Mouse (Mus musculus) kidney, adult 8-10 months (tissue): ENCODE results near the gene Urm1.
"Not testable (repeated sequence)": the region's sequence is repeated elsewhere in the genome, so short reads cannot be mapped to it uniquely, and the experiment has no call there.

ENCODE experiments used
- DNase-seq, 2 experiments: peaks; one replicate each; pipeline ENCODE4 v3.0.0; 2022

Urm1 gene

GRCm38 (mm10) chr2:29820025-29820817 lies at the start of gene Urm1:
Gene Urm1, plus strand, starts transcription at chr2:29820075.
- DNase-seq: peak; percentile 41 to 47

DNA sequence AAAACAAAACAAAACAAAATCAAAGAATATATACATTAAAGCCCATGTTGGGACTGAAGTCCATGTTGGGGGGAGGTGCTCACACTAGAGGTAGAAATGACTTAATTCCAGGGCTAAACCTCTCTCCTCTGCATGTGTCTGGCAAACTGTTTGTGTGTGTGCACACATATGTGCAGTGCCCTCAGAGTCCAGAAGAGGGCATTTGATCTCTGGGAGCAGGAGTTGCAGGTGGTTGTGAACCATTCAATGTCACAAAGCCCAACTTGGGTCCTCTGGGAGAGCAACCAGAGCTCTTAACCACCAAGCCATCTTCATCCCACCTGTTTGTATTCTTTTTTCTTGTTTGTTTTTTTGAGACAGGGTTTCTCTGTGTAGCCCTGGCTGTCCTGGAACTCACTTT lies 49.7 kb upstream of the Urm1 start:
- no peak for DNase-seq

DNA sequence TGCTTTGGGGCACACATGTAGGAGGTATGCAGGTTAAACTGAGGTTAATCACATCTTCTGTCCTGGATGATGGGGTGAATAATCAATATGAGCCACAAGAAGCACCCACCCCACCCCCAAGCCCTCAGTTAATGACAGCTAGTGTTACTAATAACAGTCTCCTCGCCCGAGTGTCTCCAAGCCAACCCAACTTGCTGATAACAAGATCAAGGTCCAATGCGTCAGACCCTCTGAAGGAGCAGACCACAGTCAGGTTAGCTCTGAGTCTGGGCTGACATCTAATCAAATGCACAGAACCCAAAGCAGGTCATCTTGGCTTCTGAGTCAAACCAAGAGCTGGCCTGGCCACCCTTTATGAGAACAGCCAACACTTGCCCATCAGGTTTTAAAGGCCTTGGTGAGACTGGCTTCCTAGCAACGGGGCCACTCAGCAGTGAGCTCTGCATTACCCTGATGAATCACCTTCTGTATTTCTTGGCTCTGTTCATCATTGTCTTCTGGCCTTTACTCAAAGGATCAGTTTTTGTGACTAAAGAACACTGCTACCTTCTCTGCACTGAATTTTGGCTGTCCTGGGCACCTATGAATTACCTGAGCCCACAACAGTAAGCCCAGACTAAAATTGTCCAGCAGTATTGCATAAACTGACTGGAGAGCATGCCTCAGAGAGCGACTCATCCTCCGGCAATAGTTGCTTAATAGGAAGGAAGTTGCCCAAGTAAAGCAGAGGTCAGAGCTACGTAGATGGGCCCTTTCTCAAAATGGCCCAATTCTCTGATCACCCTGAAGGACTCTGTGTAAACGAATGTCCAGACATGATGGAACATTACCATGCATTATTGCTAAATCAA lies 48.0 kb upstream of the Urm1 start:
- no peak for DNase-seq

- DNase-seq: no peak
Observed at GRCm38 (mm10) chr2:29773323-29773722, 46.6 kb upstream of the Urm1 start.

DNA sequence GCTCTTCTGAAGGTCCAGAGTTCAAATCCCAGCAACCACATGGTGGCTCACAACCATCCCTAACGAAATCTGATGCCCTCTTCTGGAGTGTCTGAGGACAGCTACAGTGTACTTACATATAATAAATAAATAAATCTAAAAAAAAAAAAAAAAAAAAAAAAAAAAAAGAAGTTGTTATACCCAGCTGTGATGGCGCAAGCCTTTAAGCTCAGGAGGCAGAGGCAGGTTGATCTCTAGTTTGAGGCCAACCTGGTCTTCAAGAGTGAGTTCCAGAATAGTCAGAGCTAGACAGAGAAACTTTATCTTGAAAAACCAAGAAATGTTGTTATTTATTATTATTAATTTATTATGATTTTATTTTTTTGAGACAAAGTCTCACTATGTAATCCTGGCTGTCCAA lies 38.6 kb upstream of the Urm1 start:
- not testable (repeated sequence) for DNase-seq

DNA sequence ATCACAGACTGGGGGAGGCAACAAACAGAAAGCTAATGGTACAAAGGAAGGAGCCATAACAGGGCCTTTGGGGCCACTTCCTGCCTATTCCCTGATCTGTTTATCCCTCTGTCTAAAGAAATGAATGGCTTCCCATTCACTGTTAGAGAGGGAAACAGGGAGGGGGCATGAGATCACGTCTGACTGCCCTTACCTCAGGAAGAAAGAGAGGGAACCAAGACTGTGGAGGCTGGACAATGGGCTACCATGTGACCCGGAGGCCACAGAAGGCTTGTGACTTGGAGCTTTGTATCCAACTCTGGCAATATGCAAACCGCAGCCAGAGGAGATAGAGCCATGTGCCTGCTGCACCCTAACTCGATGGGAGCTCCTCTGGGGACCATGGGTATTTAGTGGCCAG lies 35.6 kb upstream of the Urm1 start:
- no peak for DNase-seq

DNA sequence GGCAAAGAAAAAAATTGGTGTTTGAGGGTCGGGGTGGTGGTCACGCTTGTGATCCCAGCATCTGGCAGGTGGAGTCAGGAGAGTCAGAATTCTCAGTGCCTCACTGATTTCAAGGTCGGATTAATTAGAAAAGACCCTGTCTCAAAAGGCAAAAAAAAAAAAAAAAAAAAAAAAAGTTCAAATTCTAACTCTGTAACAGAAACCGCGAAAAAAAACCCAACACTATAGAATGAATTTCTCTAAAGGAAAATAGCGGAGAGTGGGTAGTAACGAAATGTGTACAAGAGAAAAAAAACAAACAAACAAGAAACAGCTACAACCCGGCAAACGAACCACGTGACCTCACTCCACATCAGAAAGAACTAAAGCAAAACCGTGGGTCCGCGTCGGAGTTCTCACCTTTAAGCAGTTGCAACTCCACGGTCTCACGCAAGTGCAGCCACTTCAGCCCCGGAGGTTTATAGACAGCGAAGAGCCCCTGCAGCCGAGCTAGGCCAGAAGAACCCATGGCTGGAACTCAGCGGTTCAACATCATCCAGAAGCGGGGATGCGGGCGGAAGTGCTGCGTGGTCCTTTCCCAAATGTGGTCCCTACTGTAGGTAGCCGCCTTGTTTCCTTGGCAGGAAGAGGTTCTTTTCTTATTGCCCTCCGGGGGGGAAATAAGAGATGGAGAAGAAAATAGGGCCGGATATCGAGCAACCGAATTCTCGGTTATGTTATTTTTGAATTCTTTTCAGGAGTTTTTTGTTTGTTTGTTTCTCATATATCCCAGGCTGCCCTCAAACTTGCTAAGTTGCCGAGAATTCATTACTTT lies 32.6 kb upstream of the Urm1 start, which contains the start of gene Coq4:
Gene Coq4 (plus strand): TSS at position 390 of the 814 bp plus-strand sequence.
- peak; percentile 94 for DNase-seq

DNA sequence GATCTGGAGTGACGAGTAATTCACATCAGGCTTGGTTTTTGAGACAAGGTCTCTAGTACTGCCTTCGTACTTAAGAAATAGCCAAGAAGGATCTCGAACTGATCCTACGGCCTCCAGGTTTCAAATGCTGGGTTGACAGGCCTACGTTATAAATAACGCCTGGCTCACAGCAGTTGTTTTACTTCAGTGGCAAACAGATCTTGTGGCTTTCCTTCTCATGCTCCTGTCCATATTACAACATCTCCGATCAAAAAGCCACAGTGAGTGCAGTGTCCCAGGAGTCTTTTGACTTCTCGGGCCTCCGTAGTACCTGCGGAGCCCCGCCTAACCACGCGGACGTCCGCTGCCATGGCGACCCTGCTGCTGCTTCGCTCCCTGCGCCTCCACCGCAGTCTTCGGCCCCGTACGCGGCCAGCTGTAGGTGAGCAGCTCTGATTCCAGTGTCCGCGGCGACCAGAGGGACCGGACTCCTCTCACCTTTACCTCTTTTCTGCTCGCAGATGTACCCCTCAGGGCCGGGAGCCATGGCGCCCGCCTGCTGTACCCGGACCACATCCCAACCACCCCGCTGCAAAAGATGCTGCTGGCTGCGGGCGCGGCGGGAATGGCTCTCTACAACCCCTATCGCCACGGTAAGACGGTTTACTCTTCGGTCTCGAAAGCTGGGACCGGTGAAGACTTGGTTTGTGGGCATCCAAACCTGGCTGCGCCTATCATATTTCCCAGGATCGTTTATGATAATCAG lies 31.8 kb upstream of the Urm1 start, which contains the start of gene Trub2:
Gene Trub2 (minus strand): TSS at position 566 of the 745 bp plus-strand sequence.
- peak; percentile 83 to 90 for DNase-seq

DNA sequence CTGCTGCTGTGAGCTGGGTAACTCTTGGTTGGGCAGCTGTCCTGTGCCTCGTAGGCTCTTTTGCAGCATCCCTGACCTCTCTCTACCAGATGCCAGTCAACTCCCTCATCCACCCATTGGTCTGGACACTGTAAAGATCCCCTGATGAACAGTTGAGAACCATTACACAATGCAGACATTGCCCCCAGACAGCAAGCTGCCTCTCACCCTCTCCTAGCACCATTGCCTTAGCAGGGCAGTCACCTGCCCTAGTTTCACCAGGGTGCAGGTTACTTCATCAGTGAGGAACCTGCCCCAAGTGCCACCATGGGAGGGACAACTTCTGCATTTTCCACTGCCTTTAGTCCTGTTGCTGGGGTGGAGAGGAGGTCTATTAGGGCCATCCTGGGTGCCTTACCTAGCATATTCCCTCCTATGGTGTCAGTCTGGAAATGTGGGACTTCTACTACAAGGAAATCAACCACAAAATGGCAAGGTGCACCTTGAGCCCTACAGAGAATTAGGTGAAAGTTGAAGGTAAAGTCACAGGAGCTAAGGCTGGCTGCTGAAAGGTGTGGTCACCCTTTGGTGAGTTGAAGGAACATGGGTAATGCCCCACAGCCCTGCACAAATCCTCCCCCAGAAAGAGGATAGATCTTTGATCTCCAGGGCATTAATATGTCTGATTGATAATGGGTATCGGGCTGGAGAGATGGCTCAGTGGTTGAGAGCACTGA lies 26.9 kb upstream of the Urm1 start:
- DNase-seq: no peak

GRCm38 (mm10) chr2:29802075-29802826 lies 17.6 kb upstream of the Urm1 start, which contains the start of gene Slc27a4:
Gene Slc27a4, plus strand, starts transcription at chr2:29802634.
- DNase-seq: peak; percentile 94 to 96

GRCm38 (mm10) chr2:29802827-29803201 lies 17.1 kb upstream of the Urm1 start:
- DNase-seq: no peak

DNA sequence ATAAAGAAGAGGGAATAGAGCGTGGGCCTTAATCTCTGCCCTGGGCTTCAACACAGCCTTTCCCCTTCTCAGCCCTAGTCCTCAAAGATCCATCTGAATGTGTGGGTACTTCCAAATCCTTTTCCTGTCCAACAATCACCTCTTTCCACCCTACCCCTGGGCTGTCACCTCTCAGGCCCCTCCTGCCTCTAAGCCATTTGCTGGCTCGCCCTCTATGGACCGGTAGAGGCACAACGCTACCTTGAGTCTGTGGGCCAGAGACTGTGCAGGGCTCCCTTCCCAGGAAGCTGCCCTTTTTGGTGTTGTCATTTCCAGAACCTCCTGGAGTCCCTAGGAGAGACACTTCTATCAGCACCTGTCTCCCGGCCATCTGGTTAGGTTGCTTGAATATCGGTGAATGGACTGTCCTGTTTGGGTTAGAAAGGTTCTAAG lies 16.5 kb upstream of the Urm1 start:
- peak in 1 of 2 experiments; percentile 28 for DNase-seq

GRCm38 (mm10) chr2:29815678-29816371 lies 4.0 kb upstream of the Urm1 start:
- no peak for DNase-seq

GRCm38 (mm10) chr2:29817426-29818232 lies 2.2 kb upstream of the Urm1 start:
- peak; percentile 76 to 90 for DNase-seq

DNA sequence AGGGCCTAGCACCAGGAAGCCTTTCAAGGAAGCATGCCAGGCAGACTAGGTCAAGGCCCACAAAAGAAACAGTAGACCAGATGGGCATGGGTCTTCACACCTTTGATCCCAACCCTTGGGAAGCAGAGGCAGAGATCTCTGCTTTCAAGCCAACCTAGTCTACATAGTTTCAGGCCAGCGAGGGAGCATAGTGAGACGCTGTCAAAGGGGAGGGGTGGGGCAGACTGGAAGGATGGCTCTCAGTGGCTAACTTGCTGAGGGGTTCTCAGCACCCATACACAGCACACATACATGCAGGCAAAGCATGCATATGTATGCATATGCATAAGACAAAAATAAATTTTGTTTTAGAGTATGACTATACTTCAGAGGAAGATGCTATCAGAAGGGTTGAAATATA lies 512 bp upstream of the Urm1 start:
- DNase-seq: no peak

DNA sequence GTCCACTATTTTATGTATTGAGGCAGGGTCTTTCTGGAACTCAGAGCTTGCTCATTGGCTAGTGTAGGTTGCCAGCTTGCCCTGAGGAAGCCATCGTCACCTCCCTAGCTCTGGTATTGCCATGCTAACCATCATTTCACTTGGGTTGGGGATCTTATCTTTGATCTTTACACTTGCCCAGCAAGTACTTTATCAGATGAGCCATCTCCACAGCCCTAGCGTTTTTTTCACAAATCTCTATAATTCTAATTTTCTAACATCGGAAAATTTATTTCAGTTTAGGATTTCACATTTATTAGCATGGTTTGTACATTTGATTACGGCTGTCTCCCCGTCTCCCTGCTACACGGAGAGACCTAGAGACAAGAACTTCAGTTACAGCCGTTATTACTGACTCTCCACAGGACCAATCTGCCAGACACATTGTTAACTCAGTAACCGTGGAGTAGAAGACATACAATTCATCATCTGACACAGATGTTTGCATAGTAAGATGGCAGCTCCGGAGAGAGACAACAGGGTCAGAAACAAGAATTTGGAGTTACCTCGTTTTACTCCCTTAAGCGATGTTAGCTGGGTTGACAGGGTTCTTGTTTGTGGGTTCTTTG lies 6.5 kb downstream of the Urm1 start:
- no peak for DNase-seq

DNA sequence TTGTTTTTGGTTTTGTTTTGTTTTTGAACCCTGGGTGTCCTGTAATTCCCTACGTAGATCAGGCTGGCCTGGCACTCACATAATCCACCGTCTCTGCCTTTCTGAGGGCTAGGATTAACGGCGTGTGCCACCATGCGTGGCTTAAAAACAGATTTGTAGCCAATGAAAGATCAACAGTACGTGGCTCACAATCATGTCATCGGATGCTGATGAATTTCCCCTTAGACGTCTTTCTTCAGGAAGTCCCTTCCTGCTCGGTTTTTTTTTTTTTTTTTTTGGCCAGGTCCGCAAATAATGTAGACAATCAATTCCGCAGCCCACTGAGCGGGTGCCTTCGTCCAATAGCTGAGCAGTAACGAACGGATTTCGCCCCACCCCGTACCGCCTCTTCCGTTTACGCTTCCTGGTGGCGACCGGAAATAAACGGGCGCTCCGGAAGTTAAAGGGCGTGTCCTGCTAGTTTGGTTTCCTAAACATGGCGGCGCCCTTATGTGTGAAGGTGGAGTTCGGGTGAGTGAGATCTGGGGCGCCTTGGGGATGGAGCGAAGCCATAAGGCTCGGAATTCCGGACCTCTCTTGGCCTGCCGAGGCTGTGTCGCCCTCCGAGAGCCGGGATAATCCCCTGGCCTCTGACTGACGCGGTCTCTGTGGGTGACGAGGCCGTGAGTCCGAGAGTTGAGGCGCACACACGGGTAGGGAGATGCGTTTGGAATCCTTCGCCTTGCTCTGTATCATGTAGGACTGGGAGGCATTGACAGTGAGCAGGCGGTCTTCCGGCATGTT lies 7.2 kb downstream of the Urm1 start:
- DNase-seq: peak; percentile 97 to 98

GRCm38 (mm10) chr2:29827709-29828024 lies 7.8 kb downstream of the Urm1 start:
- no peak for DNase-seq
